Mouse (Mus musculus) midbrain, embryonic 14.5 days (tissue): ENCODE results near the gene Gm10153. TPM values are rescaled to one million over a fixed set of nuclear protein-coding genes. Genes with fewer than 3 reads are reported as not detected.

Source experiments
- polyA plus RNA-seq: library from polyadenylated mRNA; unstranded; fragments of >200 nt; fragmentation: Nextera tagmentation; extraction: Ambion mirVana; gene quantifications from 2 replicates; pipeline ENCODE4 v1.2.1, GENCODE M21; 2014

Gene Gm10153
- polyA plus RNA-seq, 1 experiment from 2014 or later: not detected

Other genes starting within 250 kb of the Gm10153 start
- gene Brsk2, start 240.6 kb downstream of the Gm10153 start, polyA plus RNA-seq: 23.9 and 33.5 TPM in 2 replicates
- gene Mob2, start 129.3 kb downstream of the Gm10153 start, polyA plus RNA-seq: 53.5 and 57.2 TPM in 2 replicates
- 112 and 126 TPM in 2 replicates for gene Dusp8, start 94.5 kb downstream of the Gm10153 start, polyA plus RNA-seq
- 0.34 TPM in 1 of 2 replicates, not detected in the other for gene Gm45618, start 69.7 kb downstream of the Gm10153 start, polyA plus RNA-seq
- gene Gm39115, start 54.4 kb downstream of the Gm10153 start, polyA plus RNA-seq: not detected in 2 replicates
- not detected in 2 replicates for gene Gm45337, start 45.8 kb downstream of the Gm10153 start, polyA plus RNA-seq
- gene Gm29735, start 33.3 kb downstream of the Gm10153 start, polyA plus RNA-seq: not detected in 2 replicates
- gene Gm4553, start 24.6 kb downstream of the Gm10153 start, polyA plus RNA-seq: not detected in 2 replicates
- gene Krtap5-2, start 14.4 kb downstream of the Gm10153 start, polyA plus RNA-seq: not detected in 2 replicates
- gene Krtap5-3, start 11.0 kb upstream of the Gm10153 start, polyA plus RNA-seq: not detected in 2 replicates
- not detected in 2 replicates for gene Gm7579, start 21.5 kb upstream of the Gm10153 start, polyA plus RNA-seq
- gene Krtap5-5, start 39.6 kb upstream of the Gm10153 start, polyA plus RNA-seq: not detected in 2 replicates
- gene Gm40460, start 50.7 kb upstream of the Gm10153 start, polyA plus RNA-seq: not detected in 2 replicates
- not detected in 2 replicates for gene Gm2431, start 68.0 kb upstream of the Gm10153 start, polyA plus RNA-seq
- not detected in 2 replicates for gene Gm4559, start 84.0 kb upstream of the Gm10153 start, polyA plus RNA-seq
- gene Krtap5-1, start 106.7 kb upstream of the Gm10153 start, polyA plus RNA-seq: not detected in 2 replicates
- not detected in 2 replicates for gene Krtap5-4, start 113.2 kb upstream of the Gm10153 start, polyA plus RNA-seq
- gene Ifitm10, start 183.4 kb upstream of the Gm10153 start, polyA plus RNA-seq: 3.9 and 6.1 TPM in 2 replicates
- 1.8 TPM in 1 of 2 replicates, not detected in the other for gene Gm49369, start 192.3 kb upstream of the Gm10153 start, polyA plus RNA-seq
- gene Ctsd, start 197.6 kb upstream of the Gm10153 start, polyA plus RNA-seq: 208 and 229 TPM in 2 replicates
- not detected in 2 replicates for gene Syt8, start 244.5 kb upstream of the Gm10153 start, polyA plus RNA-seq